Mouse (Mus musculus): ENCODE data around the gene Cacna1d. TPM values are rescaled to one million over a fixed set of nuclear protein-coding genes. Genes with fewer than 3 reads are reported as not detected.

Cacna1d gene
- polyA plus RNA-seq, 1 experiment from 2014 or later: 5.6 TPM

GRCm38 (mm10) chr14:30124951-30125690 is 366.1 kb downstream of the Cacna1d start:
- 85% methylated on average over 20 of the region's 20 CpGs for WGBS

DNA sequence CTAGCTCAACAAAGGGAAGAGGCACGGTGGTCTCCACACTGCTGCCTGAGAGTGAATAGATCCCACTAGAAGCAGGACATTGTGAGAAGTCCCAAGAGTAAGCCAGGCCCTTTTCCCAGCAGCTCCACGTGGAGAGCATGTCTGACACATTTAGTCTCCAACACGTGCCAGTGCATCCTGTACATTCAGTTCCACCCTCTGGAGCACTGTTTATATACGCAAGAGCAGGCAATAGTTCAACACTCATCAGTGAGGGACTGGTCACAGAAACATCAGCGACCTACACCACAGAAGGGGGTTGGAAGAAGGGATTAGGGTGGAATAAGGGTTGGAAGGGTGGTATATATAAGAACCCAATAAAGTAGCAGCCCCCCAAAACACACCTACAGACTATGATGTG is 371.2 kb downstream of the Cacna1d start:
- no peak overlapping the region for H3K27ac ChIP-seq
- peaks cover 7% of the 10 kb centered on the region; the same call in 1 of the 2 replicates for H3K36me3 ChIP-seq
- no peak overlapping the region for H3K4me2 ChIP-seq (replicated peaks)
- H3K27me3 ChIP-seq: no peaks in the 10 kb centered on the region
- H3K4me1 ChIP-seq (replicated peaks): no peaks in the 10 kb centered on the region
- WGBS: 81% methylated on average over 5 of the region's 5 CpGs
- H3K9me3 ChIP-seq: no peaks in the 10 kb centered on the region
- ATAC-seq: no peak
- H3K9ac ChIP-seq (replicated peaks): no peak overlapping the region
- no peak overlapping the region for H3K4me3 ChIP-seq (replicated peaks)

More at GRCm38 (mm10) chr14:30124951-30125690, 366.1 kb downstream of the Cacna1d start:
- no peak overlapping the region for H3K9ac ChIP-seq (replicated peaks)
- H3K9me3 ChIP-seq: no peaks in the 10 kb centered on the region
- H3K4me2 ChIP-seq (replicated peaks): no peak overlapping the region
- H3K27ac ChIP-seq: no peak overlapping the region
- ATAC-seq: no peak
- no peak overlapping the region for H3K4me3 ChIP-seq (replicated peaks)
- H3K4me1 ChIP-seq (replicated peaks): no peaks in the 10 kb centered on the region
- no peaks in the 10 kb centered on the region for H3K27me3 ChIP-seq
- H3K36me3 ChIP-seq: no peaks in the 10 kb centered on the region; the same call in 1 of the 2 replicates

- peaks cover 4% of the 10 kb centered on the region; the same call in 1 of the 2 replicates for H3K4me1 ChIP-seq (replicated peaks)
- H3K4me3 ChIP-seq (replicated peaks): no peak overlapping the region
- ATAC-seq: no peak
- WGBS: 77% methylated on average over 9 of the region's 9 CpGs
- no peak overlapping the region for H3K4me2 ChIP-seq (replicated peaks)
- H3K9me3 ChIP-seq: no peaks in the 10 kb centered on the region
- H3K9ac ChIP-seq (replicated peaks): no peak overlapping the region
- no peaks in the 10 kb centered on the region for H3K27me3 ChIP-seq
- H3K27ac ChIP-seq: no peak overlapping the region
- peaks cover 13% of the 10 kb centered on the region for H3K36me3 ChIP-seq
Observed at GRCm38 (mm10) chr14:30113392-30114108, 377.7 kb downstream of the Cacna1d start.

DNA sequence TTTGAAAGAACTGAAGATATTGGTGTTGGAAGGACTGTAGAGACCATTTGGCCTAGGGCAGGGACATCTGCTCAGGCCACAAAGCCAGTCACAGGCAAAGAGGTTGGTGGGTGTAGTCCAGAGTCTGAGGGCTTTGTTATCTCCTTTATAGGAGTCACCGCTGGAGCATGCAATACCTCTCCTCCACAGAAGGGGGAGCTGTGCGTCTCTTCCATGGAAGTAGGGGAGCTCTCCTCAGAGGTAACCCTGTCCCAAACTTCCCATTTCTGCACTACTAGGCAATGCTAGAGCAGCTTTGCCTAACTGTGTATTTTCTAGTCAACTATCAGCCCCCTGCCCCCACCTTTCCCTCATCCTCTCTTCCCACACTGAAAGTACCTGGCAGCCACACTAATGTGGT is 382.2 kb downstream of the Cacna1d start:
- WGBS: 55% methylated on average over 2 of the region's 2 CpGs
- H3K4me2 ChIP-seq (replicated peaks): no peak overlapping the region
- no peaks in the 10 kb centered on the region for H3K9me3 ChIP-seq
- no peak overlapping the region for H3K9ac ChIP-seq (replicated peaks)
- H3K36me3 ChIP-seq: no peaks in the 10 kb centered on the region
- no peak overlapping the region for H3K27ac ChIP-seq
- H3K4me3 ChIP-seq (replicated peaks): no peak overlapping the region
- no peaks in the 10 kb centered on the region for H3K4me1 ChIP-seq (replicated peaks)
- no peaks in the 10 kb centered on the region for H3K27me3 ChIP-seq
- no peak for ATAC-seq

GRCm38 (mm10) chr14:30106550-30106949 is 384.7 kb downstream of the Cacna1d start:
- no peak overlapping the region for H3K4me3 ChIP-seq (replicated peaks)
- no peaks in the 10 kb centered on the region for H3K36me3 ChIP-seq
- H3K9ac ChIP-seq (replicated peaks): no peak overlapping the region
- H3K9me3 ChIP-seq: no peaks in the 10 kb centered on the region
- no peaks in the 10 kb centered on the region for H3K4me1 ChIP-seq (replicated peaks)
- no peak overlapping the region for H3K4me2 ChIP-seq (replicated peaks)
- ATAC-seq: no peak
- no peaks in the 10 kb centered on the region for H3K27me3 ChIP-seq
- H3K27ac ChIP-seq: no peak overlapping the region
- WGBS: 95% methylated on average over 4 of the region's 4 CpGs

DNA sequence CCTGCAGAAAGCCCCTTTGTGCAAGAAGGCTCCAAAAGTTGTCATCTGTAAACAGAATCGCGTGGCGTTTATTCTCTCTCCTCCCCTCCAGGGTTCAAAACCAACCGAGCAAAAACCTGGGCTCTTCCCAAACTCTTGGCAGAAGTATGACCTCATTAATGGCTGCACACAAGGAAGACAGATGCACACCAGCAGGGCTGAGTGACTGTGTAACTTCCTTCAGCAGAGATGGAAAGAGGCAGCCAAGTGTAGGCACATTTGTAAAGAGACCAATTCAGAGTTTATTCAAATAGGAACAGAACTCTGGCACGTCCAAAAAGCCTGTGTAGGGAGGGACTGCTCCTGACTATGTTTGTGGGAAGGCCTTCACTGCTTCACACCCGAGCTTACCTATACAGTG is 385.7 kb downstream of the Cacna1d start:
- Histone ChIP-seq H3K4me1 (replicated peaks) (no peaks in the 10 kb centered on the region), H3K9me3 (no peaks in the 10 kb centered on the region), H3K4me3 (replicated peaks) (no peak overlapping the region), H3K36me3 (no peaks in the 10 kb centered on the region), H3K4me2 (replicated peaks) (no peak overlapping the region), H3K9ac (replicated peaks) (no peak overlapping the region), H3K27me3 (no peaks in the 10 kb centered on the region), H3K27ac (no peak overlapping the region)
- no peak for ATAC-seq
- WGBS: 78% methylated on average over 6 of the region's 6 CpGs

DNA sequence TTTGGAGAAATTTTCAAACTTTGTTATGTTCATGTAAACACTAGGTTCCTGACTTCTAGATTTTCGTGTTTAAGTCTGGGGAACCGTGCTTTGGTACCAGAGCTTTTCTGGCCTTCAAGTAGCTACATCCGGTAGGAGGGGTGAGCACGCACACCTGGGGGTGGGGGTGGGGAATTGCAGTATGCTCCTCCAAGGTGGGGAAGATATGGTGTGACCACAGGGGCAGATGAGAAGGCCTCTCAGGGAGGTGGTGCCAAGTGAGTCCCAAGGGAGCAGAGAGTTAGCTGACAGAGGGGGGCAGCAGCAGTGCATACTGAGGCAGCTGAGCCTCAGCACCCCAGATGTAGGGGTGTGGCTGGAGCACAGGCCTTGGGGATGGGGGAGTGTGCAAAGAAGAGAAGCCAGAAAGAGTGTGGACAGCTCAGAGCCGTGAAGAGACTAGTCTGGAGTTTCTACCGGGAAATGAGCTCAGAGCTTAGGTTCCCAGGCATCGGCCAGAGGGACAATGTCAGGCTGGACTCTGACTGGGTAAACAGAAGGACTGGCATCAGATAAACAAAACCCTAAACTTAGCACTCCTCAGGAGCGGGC is 387.2 kb downstream of the Cacna1d start:
- Histone ChIP-seq H3K36me3 (no peaks in the 10 kb centered on the region), H3K4me2 (replicated peaks) (no peak overlapping the region), H3K9ac (replicated peaks) (no peak overlapping the region), H3K4me3 (replicated peaks) (no peak overlapping the region), H3K4me1 (replicated peaks) (no peaks in the 10 kb centered on the region), H3K27ac (no peak overlapping the region), H3K27me3 (no peaks in the 10 kb centered on the region), H3K9me3 (no peaks in the 10 kb centered on the region)
- no peak for ATAC-seq
- WGBS: 75% methylated on average over 8 of the region's 8 CpGs

GRCm38 (mm10) chr14:30097239-30097638 is 394.0 kb downstream of the Cacna1d start:
- H3K4me3 ChIP-seq (replicated peaks): no peak overlapping the region
- no peaks in the 10 kb centered on the region for H3K4me1 ChIP-seq (replicated peaks)
- H3K9ac ChIP-seq (replicated peaks): no peak overlapping the region
- no peaks in the 10 kb centered on the region for H3K27me3 ChIP-seq
- H3K36me3 ChIP-seq: peaks cover 12% of the 10 kb centered on the region; the same call in 1 of the 2 replicates
- 57% methylated on average over 5 of the region's 5 CpGs for WGBS
- H3K27ac ChIP-seq: no peak overlapping the region
- H3K4me2 ChIP-seq (replicated peaks): no peak overlapping the region
- ATAC-seq: no peak
- H3K9me3 ChIP-seq: no peaks in the 10 kb centered on the region

DNA sequence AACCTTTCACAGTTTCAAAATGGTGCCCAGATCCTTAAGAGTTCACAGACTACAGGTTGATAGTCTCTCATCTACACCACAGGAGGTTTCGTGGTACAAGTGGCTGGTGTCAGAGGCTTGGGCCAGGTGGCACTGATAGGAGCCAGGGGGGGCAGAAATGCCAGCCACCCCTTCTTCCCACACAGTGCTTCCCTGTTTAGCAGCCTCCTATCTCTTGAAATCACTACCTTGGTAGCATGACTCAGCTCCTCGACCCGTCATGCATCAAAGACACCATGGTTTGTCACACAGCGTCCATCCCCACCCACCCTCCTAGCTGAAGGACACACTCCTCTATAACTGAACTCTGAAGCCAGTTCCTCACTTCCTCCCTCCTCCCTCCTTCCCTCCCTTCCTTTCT is 398.8 kb downstream of the Cacna1d start:
- no peak overlapping the region for H3K4me3 ChIP-seq (replicated peaks)
- no peak for ATAC-seq
- 86% methylated on average over 4 of the region's 4 CpGs for WGBS
- H3K27me3 ChIP-seq: no peaks in the 10 kb centered on the region
- no peaks in the 10 kb centered on the region for H3K4me1 ChIP-seq (replicated peaks)
- H3K9me3 ChIP-seq: no peaks in the 10 kb centered on the region
- 0 out of 2 replicates have a peak, but pooled peaks cover 7% of the 10 kb centered on the region for H3K36me3 ChIP-seq
- no peak overlapping the region for H3K9ac ChIP-seq (replicated peaks)
- H3K4me2 ChIP-seq (replicated peaks): no peak overlapping the region
- no peak overlapping the region for H3K27ac ChIP-seq

DNA sequence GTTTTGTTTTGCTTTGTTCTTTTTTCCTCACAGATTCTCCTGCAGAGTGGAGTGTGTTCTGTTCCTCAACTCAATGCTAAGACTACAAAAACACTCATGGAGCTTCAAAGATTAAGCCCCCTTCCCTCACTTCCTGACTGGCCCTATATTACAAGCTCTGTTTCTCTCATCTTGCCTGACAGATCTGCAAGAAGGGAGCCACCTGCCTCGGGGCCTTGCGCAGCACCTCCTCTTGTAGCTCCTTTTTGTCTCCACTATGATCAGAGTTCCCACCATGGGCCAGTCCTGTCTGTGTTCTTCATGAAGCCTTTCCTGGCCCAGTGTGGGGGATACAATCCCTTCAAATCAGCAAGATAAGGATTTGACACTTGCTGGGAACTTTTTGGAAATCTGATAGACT is 399.2 kb downstream of the Cacna1d start:
- no peak overlapping the region for H3K9ac ChIP-seq (replicated peaks)
- H3K9me3 ChIP-seq: no peaks in the 10 kb centered on the region
- 0 out of 2 replicates have a peak, but pooled peaks cover 7% of the 10 kb centered on the region for H3K36me3 ChIP-seq
- H3K4me2 ChIP-seq (replicated peaks): no peak overlapping the region
- H3K27me3 ChIP-seq: no peaks in the 10 kb centered on the region
- 91% methylated on average over 2 of the region's 2 CpGs for WGBS
- H3K27ac ChIP-seq: no peak overlapping the region
- ATAC-seq: no peak
- H3K4me3 ChIP-seq (replicated peaks): no peak overlapping the region
- no peaks in the 10 kb centered on the region for H3K4me1 ChIP-seq (replicated peaks)

GRCm38 (mm10) chr14:30079729-30080128 is 411.5 kb downstream of the Cacna1d start:
- Histone ChIP-seq H3K36me3 (peaks cover 7% of the 10 kb centered on the region; the same call in 1 of the 2 replicates), H3K9me3 (no peaks in the 10 kb centered on the region), H3K4me3 (replicated peaks) (no peak overlapping the region), H3K27ac (no peak overlapping the region), H3K27me3 (no peaks in the 10 kb centered on the region), H3K4me2 (replicated peaks) (no peak overlapping the region), H3K4me1 (replicated peaks) (no peaks in the 10 kb centered on the region), H3K9ac (replicated peaks) (no peak overlapping the region)
- ATAC-seq: no peak
- 83% methylated on average over 4 of the region's 4 CpGs for WGBS

DNA sequence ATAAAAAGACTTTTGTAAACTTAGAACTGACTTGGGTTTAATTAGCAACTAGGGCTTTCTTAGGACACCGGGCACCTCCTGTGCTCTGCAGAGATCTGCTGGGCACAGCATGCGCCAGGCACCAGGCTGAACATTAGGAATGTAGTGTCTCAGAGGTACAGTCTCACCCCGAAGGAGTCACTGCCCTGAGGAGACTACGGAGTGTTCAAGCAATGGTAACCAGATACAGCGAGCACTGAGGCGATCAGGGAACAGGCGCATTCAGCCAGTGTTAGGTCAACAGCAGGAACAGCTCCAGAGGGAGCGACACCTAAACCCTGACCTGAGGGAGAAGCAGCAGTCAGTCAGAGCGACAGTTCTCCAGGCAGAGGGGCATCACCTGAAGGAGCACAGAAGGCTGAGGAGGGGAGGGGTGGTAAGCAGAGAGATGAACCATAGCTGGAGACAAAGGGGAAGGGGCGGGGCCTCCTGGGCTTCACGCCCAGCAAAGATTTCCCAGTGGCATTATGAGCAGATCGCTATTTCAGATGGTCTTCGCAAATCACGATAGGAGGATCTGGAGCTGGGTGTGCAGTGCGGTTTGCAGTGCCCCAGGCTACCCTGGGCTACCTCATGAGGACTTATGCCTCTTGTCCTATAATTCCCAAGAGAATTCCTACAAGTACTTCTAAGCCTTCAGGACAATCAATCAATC is 413.0 kb downstream of the Cacna1d start:
- no peak overlapping the region for H3K4me3 ChIP-seq (replicated peaks)
- no peak for ATAC-seq
- no peak overlapping the region for H3K4me2 ChIP-seq (replicated peaks)
- H3K27me3 ChIP-seq: no peaks in the 10 kb centered on the region
- no peak overlapping the region for H3K27ac ChIP-seq
- H3K9me3 ChIP-seq: no peaks in the 10 kb centered on the region
- no peaks in the 10 kb centered on the region for H3K4me1 ChIP-seq (replicated peaks)
- H3K9ac ChIP-seq (replicated peaks): no peak overlapping the region
- WGBS: 87% methylated on average over 15 of the region's 15 CpGs
- H3K36me3 ChIP-seq: peaks cover 12% of the 10 kb centered on the region; the same call in 1 of the 2 replicates

All from midbrain, embryonic 13.5 days (tissue).